Mouse (Mus musculus): ENCODE results near the gene Pou3f3.

DNA sequence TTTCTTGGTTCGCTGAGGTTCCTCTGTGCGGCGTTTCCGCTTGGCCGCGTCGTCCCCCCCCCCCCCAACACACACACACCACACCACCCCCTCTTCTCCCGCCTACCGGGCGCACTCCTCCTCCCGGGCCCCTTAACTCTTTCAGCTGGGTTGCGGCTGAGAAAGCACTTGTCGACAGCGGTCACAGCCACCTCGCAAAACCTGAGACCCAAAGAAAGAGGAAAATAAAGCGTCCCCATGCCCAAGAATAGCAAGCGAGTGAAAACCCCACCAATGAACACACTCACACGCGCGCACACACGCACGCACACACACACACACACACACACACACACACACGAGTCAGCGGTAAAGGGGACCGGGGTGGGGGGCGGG is 1.3 kb upstream of the Pou3f3 start:
- TF ChIP-seq CTCF (IDR thresholded peaks at IDR 0.05; ENCODE audit: borderline replicate concordance, control insufficient read depth, extremely low read depth, insufficient read depth, low read length, poor library complexity) (no peak), POLR2A (IDR thresholded peaks at IDR 0.05; ENCODE audit: control insufficient read depth, extremely low read depth, insufficient read depth, low read length, poor library complexity) (no peak)
